Mouse (Mus musculus) forebrain, embryonic 11.5 days (tissue): ENCODE results near the gene Uba6. TPM values are rescaled to one million over a fixed set of nuclear protein-coding genes. Genes with fewer than 3 reads are reported as not detected.

Source experiments
- ATAC-seq: fragments of 200-750 bp; cut with Nextera tagmentation; replicated peaks from 2 replicates; pipeline ENCODE4 v1.8.0; 2017; ENCODE audit warnings: moderate TSS enrichment; ENCODE audit not compliant: low FRiP score
- DNase-seq: peaks from one replicate; pipeline ENCODE4 v3.0.0-alpha.2; 2017; ENCODE audit warnings: low spot score
- H3K27ac ChIP-seq: fragments of 300-500 bp; sonication (generic); 2 replicates; pipeline ENCODE4 v1.5.1; 2014; ENCODE audit warnings: low read depth, low read length
- H3K27me3 ChIP-seq: fragments of 300-500 bp; sonication (generic); 2 replicates; pipeline ENCODE4 v1.6.1; 2014; ENCODE audit warnings: mild to moderate bottlenecking, low read length, mixed read lengths; ENCODE audit not compliant: control insufficient read depth, insufficient read depth
- H3K36me3 ChIP-seq: fragments of 300-500 bp; sonication (generic); 2 replicates; pipeline ENCODE4 v1.6.1; 2014; ENCODE audit warnings: mild to moderate bottlenecking, low read length, moderate library complexity, mixed read lengths; ENCODE audit not compliant: control insufficient read depth, insufficient read depth
- H3K4me1 ChIP-seq: fragments of 300-500 bp; sonication (generic); replicated peaks from 2 replicates; pipeline ENCODE4 v1.6.1; 2014; ENCODE audit warnings: low read length, mixed read lengths; ENCODE audit not compliant: control insufficient read depth, insufficient read depth
- H3K4me2 ChIP-seq: fragments of 300-500 bp; sonication (generic); 2 replicates; pipeline ENCODE4 v1.6.1; 2014; ENCODE audit warnings: low read depth, mild to moderate bottlenecking, low read length, moderate library complexity, mixed read lengths; ENCODE audit not compliant: severe bottlenecking
- H3K4me3 ChIP-seq: fragments of 300-500 bp; sonication (generic); 2 replicates; pipeline ENCODE4 v1.5.1; 2014; ENCODE audit warnings: low read depth, low read length
- H3K9ac ChIP-seq: fragments of 300-500 bp; sonication (generic); 2 replicates; pipeline ENCODE4 v1.6.1; 2014; ENCODE audit warnings: low read length
- H3K9me3 ChIP-seq: fragments of 300-500 bp; sonication (generic); 2 replicates; pipeline ENCODE4 v1.6.1; 2016; ENCODE audit warnings: low read length, mixed read lengths; ENCODE audit not compliant: control insufficient read depth
- WGBS: fragments of 180-500 bp; shearing (Covaris S2); extraction: QIAGEN DNeasy Blood & Tissue Kit; methylation state at CpG from one replicate; pipeline ENCODE4 v1.1.7; 2014; 5-methylcytosine and 5-hydroxymethylcytosine counted together
- polyA plus RNA-seq: library from polyadenylated mRNA; unstranded; fragments of >200 nt; fragmentation: Nextera tagmentation; extraction: Ambion mirVana; gene quantifications from 2 replicates; pipeline ENCODE4 v1.2.1, GENCODE M21; 2014

Gene Uba6
- polyA plus RNA-seq, 1 experiment from 2014 or later = 24.5 TPM

GRCm38 (mm10) chr5:86094754-86095153 is 77.8 kb downstream of the Uba6 start:
- Histone ChIP-seq H3K27ac (no peak overlapping the region), H3K27me3 (no peaks in the 10 kb centered on the region), H3K9ac (no peak overlapping the region), H3K4me2 (no peak overlapping the region), H3K9me3 (no peaks in the 10 kb centered on the region), H3K36me3 (no peaks in the 10 kb centered on the region), H3K4me1 (no peaks in the 10 kb centered on the region), H3K4me3 (no peak overlapping the region)
- no peak for DNase-seq
- WGBS = 89% methylated on average over 9 of the region's 9 CpGs
- ATAC-seq = no peak

GRCm38 (mm10) chr5:86086751-86087150 is 85.9 kb downstream of the Uba6 start:
- no peak for ATAC-seq
- Histone ChIP-seq H3K4me2 (no peak overlapping the region), H3K4me3 (no peak overlapping the region), H3K27ac (no peak overlapping the region), H3K9ac (no peak overlapping the region), H3K4me1 (no peaks in the 10 kb centered on the region), H3K36me3 (no peaks in the 10 kb centered on the region), H3K9me3 (no peaks in the 10 kb centered on the region), H3K27me3 (no peaks in the 10 kb centered on the region)
- DNase-seq = no peak
- WGBS = 84% methylated on average over 6 of the region's 6 CpGs

- 89% methylated on average over 7 of the region's 7 CpGs for whole genome bisulfite sequencing
- H3K4me2 ChIP-seq = no peak overlapping the region
- no peak overlapping the region for H3K4me3 ChIP-seq
- H3K27ac ChIP-seq = no peak overlapping the region
- no peaks in the 10 kb centered on the region for H3K4me1 ChIP-seq
- no peaks in the 10 kb centered on the region for H3K9me3 ChIP-seq
- H3K36me3 ChIP-seq = no peaks in the 10 kb centered on the region
- DNase-seq = no peak
- no peaks in the 10 kb centered on the region for H3K27me3 ChIP-seq
- no peak overlapping the region for H3K9ac ChIP-seq
- no peak for ATAC-seq
Measured at GRCm38 (mm10) chr5:86084979-86085378, 87.6 kb downstream of the Uba6 start.

GRCm38 (mm10) chr5:86083987-86084386 is 88.6 kb downstream of the Uba6 start:
- DNase-seq (no peak), ATAC-seq (no peak)
- WGBS = 84% methylated on average over 6 of the region's 6 CpGs
- Histone ChIP-seq H3K36me3 (no peaks in the 10 kb centered on the region), H3K9ac (no peak overlapping the region), H3K27me3 (no peaks in the 10 kb centered on the region), H3K27ac (no peak overlapping the region), H3K9me3 (no peaks in the 10 kb centered on the region), H3K4me1 (no peaks in the 10 kb centered on the region), H3K4me2 (no peak overlapping the region), H3K4me3 (no peak overlapping the region)

DNA sequence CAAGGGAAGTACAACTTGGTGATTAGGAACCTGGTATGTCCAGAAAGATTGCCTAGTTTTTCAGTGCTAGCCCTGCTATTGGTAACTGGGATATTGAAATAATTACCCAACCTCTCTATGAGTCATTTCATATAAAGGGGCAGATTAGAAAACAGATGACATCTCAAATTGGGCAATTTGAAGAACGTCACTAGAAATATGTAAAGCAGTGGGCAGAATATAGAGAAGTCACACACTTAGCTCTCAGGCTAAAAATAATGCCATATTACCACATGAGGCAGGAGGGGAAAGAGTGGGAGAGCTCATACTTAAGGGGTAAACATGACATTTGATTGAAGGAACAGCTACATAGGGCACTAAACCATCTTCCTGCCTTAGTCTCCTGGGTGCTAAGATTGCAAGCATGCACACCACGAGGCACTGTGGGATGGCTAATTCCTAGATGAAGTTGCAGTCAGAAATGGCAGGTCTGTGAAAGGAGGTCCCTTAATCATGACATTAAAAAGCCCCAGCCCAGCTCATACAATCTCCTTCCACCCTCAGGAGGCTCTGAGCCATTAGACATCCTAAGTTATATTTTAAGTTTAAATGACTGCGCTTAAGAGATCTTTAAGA is 93.8 kb downstream of the Uba6 start:
- Histone ChIP-seq H3K9ac (no peak overlapping the region), H3K4me3 (no peak overlapping the region), H3K9me3 (no peaks in the 10 kb centered on the region), H3K27ac (no peak overlapping the region), H3K4me1 (no peaks in the 10 kb centered on the region), H3K27me3 (no peaks in the 10 kb centered on the region), H3K4me2 (no peak overlapping the region), H3K36me3 (no peaks in the 10 kb centered on the region)
- WGBS = 80% methylated on average over 3 of the region's 3 CpGs
- ATAC-seq (no peak), DNase-seq (no peak)

- Histone ChIP-seq H3K4me3 (no peak overlapping the region), H3K9ac (no peak overlapping the region), H3K4me2 (no peak overlapping the region), H3K4me1 (no peaks in the 10 kb centered on the region), H3K36me3 (no peaks in the 10 kb centered on the region), H3K27ac (no peak overlapping the region), H3K9me3 (no peaks in the 10 kb centered on the region), H3K27me3 (no peaks in the 10 kb centered on the region)
- WGBS = 87% methylated on average over 4 of the region's 4 CpGs
- ATAC-seq = no peak
- no peak for DNase-seq
Measured at GRCm38 (mm10) chr5:86072756-86073386, 99.7 kb downstream of the Uba6 start.

GRCm38 (mm10) chr5:86071538-86071937 is 101.1 kb downstream of the Uba6 start, which contains the start of gene Stap1:
Gene Stap1, plus strand, starts transcription at chr5:86071746.
- Histone ChIP-seq H3K4me3 (no peak within 1 kb of the TSS), H3K9ac (no peak within 1 kb of the TSS), H3K4me1 (no peaks in the 10 kb centered on the region), H3K4me2 (no peak within 1 kb of the TSS), H3K27ac (no peak within 1 kb of the TSS), H3K27me3 (no peaks in the 10 kb centered on the region), H3K9me3 (no peaks in the 10 kb centered on the region), H3K36me3 (no peaks in the 10 kb centered on the region)
- ATAC-seq (no peak), DNase-seq (no peak)
- WGBS = 80% methylated on average over 7 of the region's 7 CpGs

DNA sequence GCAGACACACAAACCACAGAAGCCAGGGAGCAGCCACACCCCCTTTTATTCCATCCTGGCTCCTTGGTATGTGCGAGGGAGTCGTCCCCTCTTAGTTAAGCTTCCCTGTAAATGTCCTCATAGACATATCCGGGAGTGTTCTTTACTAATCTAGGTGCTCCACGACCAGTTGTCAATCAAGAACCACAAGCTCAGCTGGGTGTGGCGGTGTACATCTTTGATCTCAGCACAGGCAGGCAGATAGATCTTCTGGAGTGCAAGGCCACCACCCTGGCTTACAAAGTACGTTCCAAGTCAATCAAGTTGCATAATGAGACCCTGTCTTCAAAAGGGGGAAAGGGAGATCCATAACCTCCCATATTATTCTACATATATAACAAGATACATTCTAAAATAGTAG is 103.5 kb downstream of the Uba6 start:
- ATAC-seq (no peak), DNase-seq (no peak)
- no peaks in the 10 kb centered on the region for H3K4me1 ChIP-seq
- no peak overlapping the region for H3K27ac ChIP-seq
- no peaks in the 10 kb centered on the region for H3K9me3 ChIP-seq
- H3K4me2 ChIP-seq = no peak overlapping the region
- WGBS = 82% methylated on average over 6 of the region's 6 CpGs
- no peaks in the 10 kb centered on the region for H3K27me3 ChIP-seq
- no peak overlapping the region for H3K4me3 ChIP-seq
- H3K36me3 ChIP-seq = no peaks in the 10 kb centered on the region
- no peak overlapping the region for H3K9ac ChIP-seq

DNA sequence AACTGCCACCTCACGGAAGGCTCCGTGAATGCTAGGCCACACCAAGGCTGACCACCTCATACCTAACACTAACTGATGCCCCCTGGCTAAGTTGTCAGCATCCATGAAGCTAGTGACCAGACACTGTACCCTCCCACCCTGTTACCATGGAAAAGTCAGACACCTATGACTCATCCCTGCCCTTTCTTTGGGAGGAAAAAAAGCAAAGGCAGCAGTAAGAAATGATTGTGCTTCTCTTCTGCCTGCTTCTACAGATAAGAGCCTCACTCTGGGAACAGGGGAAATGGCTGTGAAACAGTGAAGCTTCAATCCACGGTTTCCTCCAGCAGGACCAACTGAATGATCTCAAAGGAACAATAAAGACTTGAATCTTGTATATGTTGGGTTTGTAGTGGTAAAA is 104.2 kb downstream of the Uba6 start:
- Histone ChIP-seq H3K4me3 (no peak overlapping the region), H3K4me1 (no peaks in the 10 kb centered on the region; the same call in 1 of the 2 replicates), H3K27ac (no peak overlapping the region), H3K36me3 (no peaks in the 10 kb centered on the region), H3K9ac (no peak overlapping the region), H3K4me2 (no peak overlapping the region), H3K9me3 (no peaks in the 10 kb centered on the region), H3K27me3 (no peaks in the 10 kb centered on the region)
- DNase-seq = no peak
- 90% methylated on average over 3 of the region's 3 CpGs for WGBS
- no peak for ATAC-seq
